Mouse (Mus musculus) forebrain, embryonic 14.5 days (tissue): Measurements from ENCODE around the gene Tpk1. TPM values are rescaled to one million over a fixed set of nuclear protein-coding genes. Genes with fewer than 3 reads are reported as not detected.

ENCODE experiments used
- ATAC-seq: fragments of 200-750 bp; cut with Nextera tagmentation; 2 replicates; pipeline ENCODE4 v1.8.0; 2017; ENCODE audit warnings: mild to moderate bottlenecking, moderate library complexity
- DNase-seq: peaks from one replicate; pipeline ENCODE4 v3.0.0-alpha.2; 2015; ENCODE audit warnings: low spot score
- H3K27ac ChIP-seq: fragments of 300-500 bp; sonication (generic); 2 replicates; pipeline ENCODE4 v1.5.1; 2014; ENCODE audit warnings: low read depth, mild to moderate bottlenecking, control low read depth, low read length, moderate library complexity
- H3K27me3 ChIP-seq: fragments of 300-500 bp; sonication (generic); replicated peaks from 2 replicates; pipeline ENCODE4 v1.6.1; 2014; ENCODE audit warnings: low read length, control low read depth, mixed read lengths; ENCODE audit not compliant: control insufficient read depth, insufficient read depth
- H3K36me3 ChIP-seq: fragments of 300-500 bp; sonication (generic); 2 replicates; pipeline ENCODE4 v1.6.1; 2014; ENCODE audit warnings: low read length, control low read depth; ENCODE audit not compliant: control insufficient read depth, insufficient read depth
- H3K4me1 ChIP-seq: fragments of 300-500 bp; sonication (generic); 2 replicates; pipeline ENCODE4 v1.6.1; 2014; ENCODE audit warnings: antibody characterized with exemption, low read length, control low read depth; ENCODE audit not compliant: control insufficient read depth, insufficient read depth
- H3K4me2 ChIP-seq: fragments of 300-500 bp; sonication (generic); 2 replicates; pipeline ENCODE4 v1.6.1; 2014; ENCODE audit warnings: mild to moderate bottlenecking, control low read depth, low read length
- H3K4me3 ChIP-seq: fragments of 300-500 bp; sonication (generic); 2 replicates; pipeline ENCODE4 v1.5.1; 2014; ENCODE audit warnings: low read depth, low read length, control low read depth
- H3K9ac ChIP-seq: fragments of 300-500 bp; sonication (generic); 2 replicates; pipeline ENCODE4 v1.6.1; 2014; ENCODE audit warnings: mild to moderate bottlenecking, low read length, control low read depth, moderate library complexity
- H3K9me3 ChIP-seq: fragments of 300-500 bp; sonication (generic); replicated peaks from 2 replicates; pipeline ENCODE4 v1.6.1; 2016; ENCODE audit warnings: low read length, control low read depth, mixed read lengths; ENCODE audit not compliant: control insufficient read depth
- WGBS: fragments of 180-500 bp; shearing (Covaris S2); extraction: QIAGEN DNeasy Blood & Tissue Kit; methylation state at CpG from one replicate; pipeline ENCODE4 v1.1.7; 2014; 5-methylcytosine and 5-hydroxymethylcytosine counted together
- polyA plus RNA-seq: library from polyadenylated mRNA; unstranded; fragments of >200 nt; fragmentation: Nextera tagmentation; extraction: Ambion mirVana; gene quantifications from 2 replicates; pipeline ENCODE4 v1.2.1, GENCODE M21; 2014

The Tpk1 gene
- polyA plus RNA-seq, 1 experiment from 2014 or later: 5.5 TPM

- H3K4me2 ChIP-seq: no peak overlapping the region
- H3K27ac ChIP-seq: no peak overlapping the region
- no peaks in the 10 kb centered on the region for H3K4me1 ChIP-seq
- H3K4me3 ChIP-seq: no peak overlapping the region
- WGBS: 72% methylated on average over 3 of the region's 3 CpGs
- DNase-seq (no peak), ATAC-seq (no peak)
- no peaks in the 10 kb centered on the region for H3K9me3 ChIP-seq
- H3K27me3 ChIP-seq: no peaks in the 10 kb centered on the region
- H3K9ac ChIP-seq: no peak overlapping the region
- H3K36me3 ChIP-seq: no peaks in the 10 kb centered on the region
Measured at GRCm38 (mm10) chr6:43674986-43675760, 9.1 kb upstream of the Tpk1 start.

GRCm38 (mm10) chr6:43670939-43671338 lies 4.9 kb upstream of the Tpk1 start:
- H3K36me3 ChIP-seq: no peaks in the 10 kb centered on the region
- no peak for DNase-seq

GRCm38 (mm10) chr6:43667681-43668080 lies 1.6 kb upstream of the Tpk1 start:
- H3K9me3 ChIP-seq: no peaks in the 10 kb centered on the region
- no peak for ATAC-seq
- no peak overlapping the region for H3K4me2 ChIP-seq
- H3K4me3 ChIP-seq: no peak overlapping the region
- H3K27ac ChIP-seq: no peak overlapping the region
- 89% methylated on average over 2 of the region's 2 CpGs for WGBS
- H3K9ac ChIP-seq: no peak overlapping the region
- DNase-seq: no peak
- H3K36me3 ChIP-seq: no peaks in the 10 kb centered on the region
- H3K27me3 ChIP-seq: no peaks in the 10 kb centered on the region
- peaks cover 3% of the 10 kb centered on the region; the same call in 1 of the 2 replicates for H3K4me1 ChIP-seq

More at GRCm38 (mm10) chr6:43670939-43671338, 4.9 kb upstream of the Tpk1 start:
- Histone ChIP-seq H3K4me2 (no peak overlapping the region), H3K27ac (no peak overlapping the region), H3K9me3 (no peaks in the 10 kb centered on the region), H3K9ac (no peak overlapping the region), H3K4me1 (no peaks in the 10 kb centered on the region), H3K27me3 (no peaks in the 10 kb centered on the region), H3K4me3 (no peak overlapping the region)
- 91% methylated on average over 2 of the region's 2 CpGs for WGBS
- ATAC-seq: no peak

- Histone ChIP-seq H3K4me3 (peak overlapping the region; percentile 50), H3K9ac (peak overlapping the region; percentile 87), H3K36me3 (no peaks in the 10 kb centered on the region), H3K27ac (peak overlapping the region; percentile 95; the same call in 1 of the 2 replicates), H3K27me3 (no peaks in the 10 kb centered on the region), H3K4me1 (peaks cover 3% of the 10 kb centered on the region; the same call in 1 of the 2 replicates), H3K9me3 (no peaks in the 10 kb centered on the region), H3K4me2 (peak overlapping the region; percentile 56)
- DNase-seq (no peak), ATAC-seq (peak; percentile 10; the same call in 1 of the 2 replicates)
- 84% methylated on average over 7 of the region's 7 CpGs for WGBS
Measured at GRCm38 (mm10) chr6:43666611-43667400, 728 bp upstream of the Tpk1 start.

- Histone ChIP-seq H3K4me1 (peaks cover 3% of the 10 kb centered on the region; the same call in 1 of the 2 replicates), H3K27me3 (no peaks in the 10 kb centered on the region), H3K9ac (no peak overlapping the region), H3K4me2 (no peak overlapping the region), H3K9me3 (no peaks in the 10 kb centered on the region), H3K27ac (no peak overlapping the region), H3K36me3 (no peaks in the 10 kb centered on the region), H3K4me3 (no peak overlapping the region)
- 88% methylated on average over 2 of the region's 2 CpGs for WGBS
- ATAC-seq (no peak), DNase-seq (no peak)
Measured at GRCm38 (mm10) chr6:43661822-43662221, 4.3 kb downstream of the Tpk1 start.

GRCm38 (mm10) chr6:43658290-43658689 lies 7.8 kb downstream of the Tpk1 start:
- Histone ChIP-seq H3K27me3 (no peaks in the 10 kb centered on the region), H3K4me2 (no peak overlapping the region), H3K27ac (no peak overlapping the region), H3K9ac (no peak overlapping the region), H3K9me3 (no peaks in the 10 kb centered on the region), H3K4me3 (no peak overlapping the region), H3K4me1 (no peaks in the 10 kb centered on the region), H3K36me3 (no peaks in the 10 kb centered on the region)
- whole genome bisulfite sequencing: 84% methylated on average over 4 of the region's 4 CpGs
- DNase-seq (no peak), ATAC-seq (no peak)

GRCm38 (mm10) chr6:43657845-43658244 lies 8.2 kb downstream of the Tpk1 start:
- Histone ChIP-seq H3K9me3 (no peaks in the 10 kb centered on the region), H3K9ac (no peak overlapping the region), H3K27me3 (no peaks in the 10 kb centered on the region), H3K27ac (no peak overlapping the region), H3K36me3 (no peaks in the 10 kb centered on the region), H3K4me2 (no peak overlapping the region), H3K4me1 (no peaks in the 10 kb centered on the region), H3K4me3 (no peak overlapping the region)
- no peak for DNase-seq
- 94% methylated on average over 3 of the region's 3 CpGs for WGBS
- no peak for ATAC-seq

GRCm38 (mm10) chr6:43654876-43655456 lies 11.1 kb downstream of the Tpk1 start:
- Histone ChIP-seq H3K9me3 (no peaks in the 10 kb centered on the region), H3K27me3 (no peaks in the 10 kb centered on the region), H3K4me3 (no peak overlapping the region), H3K27ac (no peak overlapping the region), H3K4me1 (no peaks in the 10 kb centered on the region), H3K9ac (no peak overlapping the region), H3K36me3 (no peaks in the 10 kb centered on the region), H3K4me2 (no peak overlapping the region)
- 88% methylated on average over 8 of the region's 8 CpGs for WGBS
- ATAC-seq (no peak), DNase-seq (no peak)
